Mouse (Mus musculus): ENCODE measurements around the gene Iba57.

DNA sequence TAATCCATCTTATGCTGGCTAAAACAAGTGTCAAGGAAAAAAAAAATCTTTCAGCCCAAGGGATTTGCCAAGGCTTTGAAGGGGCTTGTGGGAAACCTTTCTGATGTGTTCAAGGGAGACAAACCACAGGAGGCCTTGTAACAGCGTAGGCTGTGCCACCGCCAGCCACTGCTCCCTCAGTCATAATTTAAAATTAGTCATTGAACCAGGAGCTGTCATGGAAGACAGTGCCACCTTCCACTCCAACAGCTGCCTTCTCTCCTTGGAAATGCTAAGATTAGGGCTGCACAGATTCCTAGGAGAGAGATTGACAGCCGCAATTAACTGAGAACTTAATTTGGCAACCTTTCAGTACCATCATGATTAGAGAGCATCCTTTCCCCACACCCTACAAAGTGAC lies 14.2 kb downstream of the Iba57 start:
- TF ChIP-seq EP300 (IDR thresholded peaks at IDR 0.05; ENCODE audit: insufficient read depth, low read depth, low read length) = no peak
- TF ChIP-seq POLR2A (IDR thresholded peaks at IDR 0.05; ENCODE audit: insufficient read depth, low read length) = no peak
